Mouse (Mus musculus): ENCODE measurements around the gene Aox3. TPM values are rescaled to one million over a fixed set of nuclear protein-coding genes. Genes with fewer than 3 reads are reported as not detected.

The Aox3 gene
- 0.59 and 0.62 TPM in 2 replicates for polyA plus RNA-seq (2015; fragmentation: Nextera tagmentation; extraction: Ambion mirVana)

DNA sequence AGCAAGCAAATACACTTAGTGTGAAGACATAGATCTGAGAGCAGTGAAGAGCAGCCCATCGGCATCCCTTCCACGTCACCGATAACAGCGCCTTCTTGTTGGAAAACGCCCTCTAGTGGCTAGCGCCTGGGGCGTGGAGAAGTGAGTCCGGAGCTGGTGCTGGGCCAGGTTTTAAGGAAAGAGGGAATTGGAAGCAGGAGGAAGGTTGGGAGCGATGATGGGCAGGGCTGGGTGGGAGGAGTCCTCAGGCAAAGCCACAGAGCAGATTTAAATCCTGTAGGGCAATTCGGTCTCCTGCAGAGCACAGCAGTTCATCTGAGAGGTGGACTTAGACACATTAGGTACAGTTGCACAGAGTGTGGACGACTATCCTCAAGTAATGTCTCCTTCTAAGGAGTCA lies at the start of gene Aox3:
Gene Aox3, plus strand, starts transcription at position 251 of the 400 bp plus-strand sequence.

DNA sequence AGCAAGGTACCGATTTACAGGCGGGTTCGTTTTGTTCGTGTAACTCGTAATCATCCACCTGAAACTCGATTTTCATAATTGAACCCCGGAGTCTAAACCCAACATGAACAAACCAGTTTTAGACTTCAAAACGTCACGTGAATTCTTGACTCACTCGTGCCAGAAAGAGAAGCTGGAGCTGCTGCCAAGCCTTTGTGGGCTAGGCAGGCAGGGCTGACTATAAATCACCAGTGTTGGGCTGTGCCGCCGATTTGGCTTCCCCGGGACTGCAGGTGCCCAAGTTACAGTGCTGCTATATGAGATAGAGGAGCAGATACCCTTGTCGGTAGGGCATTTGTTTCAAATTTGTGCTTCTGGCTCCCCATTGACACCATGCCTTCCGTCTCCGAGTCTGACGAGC lies 97.3 kb downstream of the Aox3 start, which contains the start of gene Aox4:
Gene Aox4, plus strand, starts transcription at position 195 of the 400 bp plus-strand sequence.

Other genes starting within 250 kb of the Aox3 start
- gene Sgo2a, start 117.2 kb upstream of the Aox3 start, polyA plus RNA-seq (2015; fragmentation: Nextera tagmentation; extraction: Ambion mirVana): 10.7 and 11.2 TPM in 2 replicates
- 6.1 and 8.4 TPM in 2 replicates for gene Kctd18, start 94.2 kb upstream of the Aox3 start, polyA plus RNA-seq (2015; fragmentation: Nextera tagmentation; extraction: Ambion mirVana)
- gene Aox1, start 83.2 kb upstream of the Aox3 start, polyA plus RNA-seq (2015; fragmentation: Nextera tagmentation; extraction: Ambion mirVana): 0.12 and 0.28 TPM in 2 replicates
- gene Aox4, start 97.3 kb downstream of the Aox3 start, polyA plus RNA-seq (2015; fragmentation: Nextera tagmentation; extraction: Ambion mirVana): 0.04 and 0.10 TPM in 2 replicates
- 0.04 TPM in 1 of 2 replicates, not detected in the other for gene Aox2, start 165.2 kb downstream of the Aox3 start, polyA plus RNA-seq (2015; fragmentation: Nextera tagmentation; extraction: Ambion mirVana)